Mouse (Mus musculus) CH12.LX (cell line): Measurements from ENCODE around the gene Ahrr. TPM values are rescaled to one million over a fixed set of nuclear protein-coding genes. Genes with fewer than 3 reads are reported as not detected.

Experiments
- DNase-seq: peaks from one replicate; pipeline ENCODE4 v3.0.0-alpha.2; 2013; ENCODE audit errors: extremely low read depth
- H3K27ac ChIP-seq: 2 replicates; pipeline ENCODE4 v1.5.1; 2012; ENCODE audit warnings: low read depth, mild to moderate bottlenecking, control low read depth, moderate library complexity; ENCODE audit not compliant: insufficient read depth
- H3K27me3 ChIP-seq: replicated peaks from 2 replicates; pipeline ENCODE3; 2012; ENCODE audit warnings: inconsistent platforms
- H3K36me3 ChIP-seq, 2 experiments: replicated peaks in 1 of 2; 2 replicates each; pipeline versions ENCODE3 to v1.6.1; 2012; ENCODE audit warnings: inconsistent platforms in 1 of 2, low read length in 1 of 2, mild to moderate bottlenecking in 1 of 2, mixed read lengths in 1 of 2, moderate library complexity in 1 of 2; ENCODE audit not compliant: control insufficient read depth in 1 of 2, insufficient read depth in 1 of 2
- H3K4me1 ChIP-seq, 2 experiments: 2 replicates each; pipeline ENCODE4 v1.6.1; 2012; ENCODE audit warnings: inconsistent platforms in 1 of 2, moderate library complexity in 1 of 2; ENCODE audit not compliant: insufficient read depth in 2 of 2, control insufficient read depth in 1 of 2
- H3K4me2 ChIP-seq: 2 replicates; pipeline ENCODE4 v1.6.1; 2012; ENCODE audit warnings: low read depth, mild to moderate bottlenecking, control low read depth; ENCODE audit not compliant: poor library complexity, insufficient read depth, severe bottlenecking
- H3K4me3 ChIP-seq, 3 experiments: fragments of 150-350 bp in 1 of 3; sonication (generic) in 1 of 3; replicated peaks in 1 of 3; 2 replicates each; pipeline versions ENCODE3 to v1.5.1; 2011 to 2012; ENCODE audit warnings: low read depth in 2 of 3, low read length in 2 of 3, mild to moderate bottlenecking in 2 of 3, moderate library complexity in 2 of 3, control low read depth in 1 of 3, improper control_type of control experiment in 1 of 3, inconsistent platforms in 1 of 3, mixed read lengths in 1 of 3; ENCODE audit not compliant: poor library complexity in 1 of 3
- H3K79me2 ChIP-seq: replicated peaks from 2 replicates; pipeline ENCODE4 v1.6.1; 2012; ENCODE audit warnings: mild to moderate bottlenecking, moderate library complexity; ENCODE audit not compliant: control insufficient read depth, poor library complexity, insufficient read depth, severe bottlenecking; ENCODE audit errors: extremely low read depth
- H3K9ac ChIP-seq: 2 replicates; pipeline ENCODE4 v1.6.1; 2012; ENCODE audit warnings: low read depth, mild to moderate bottlenecking, control low read depth, moderate library complexity; ENCODE audit not compliant: insufficient read depth
- H3K9me3 ChIP-seq: replicated peaks from 2 replicates; pipeline ENCODE3; 2012; ENCODE audit warnings: low read length, inconsistent platforms, mixed read lengths
- CTCF ChIP-seq, 2 experiments: IDR thresholded peaks in 1 of 2; conservative IDR thresholded peaks in 1 of 2; 2 replicates each; pipeline ENCODE4 v1.5.1; 2011 to 2012; ENCODE audit warnings: low read depth in 2 of 2, low read length in 2 of 2, improper control_type of control experiment in 1 of 2, inconsistent platforms in 1 of 2, mild to moderate bottlenecking in 1 of 2, moderate library complexity in 1 of 2
- ELF1 ChIP-seq: IDR thresholded peaks from 2 replicates; pipeline ENCODE4 v1.6.1; 2014; ENCODE audit warnings: low read depth, mild to moderate bottlenecking, inconsistent platforms, low read length, improper control_type of control experiment
- ETS1 ChIP-seq: conservative IDR thresholded peaks from 2 replicates; pipeline ENCODE4 v1.6.1; 2012; ENCODE audit warnings: low read depth, mild to moderate bottlenecking, inconsistent platforms, low read length, improper control_type of control experiment, moderate library complexity
- HCFC1 ChIP-seq: IDR thresholded peaks from 2 replicates; pipeline ENCODE4 v1.6.1; 2012; ENCODE audit warnings: low read depth, mild to moderate bottlenecking, inconsistent platforms, low read length, improper control_type of control experiment
- IRF4 ChIP-seq: IDR thresholded peaks from 2 replicates; pipeline ENCODE4 v1.6.1; 2014; ENCODE audit warnings: low read depth, mild to moderate bottlenecking, inconsistent platforms, low read length, improper control_type of control experiment
- KAT2A ChIP-seq: IDR thresholded peaks from 2 replicates; pipeline ENCODE4 v1.6.1; 2012; ENCODE audit warnings: low read length, improper control_type of control experiment, inconsistent platforms; ENCODE audit not compliant: insufficient replicate concordance
- MAFK ChIP-seq: IDR thresholded peaks from 2 replicates; pipeline ENCODE4 v1.6.1; 2011; ENCODE audit warnings: low read length, improper control_type of control experiment; ENCODE audit not compliant: insufficient replicate concordance
- MAX ChIP-seq: IDR thresholded peaks from 2 replicates; pipeline ENCODE4 v1.6.1; 2011; ENCODE audit warnings: low read length, improper control_type of control experiment
- MAZ ChIP-seq: IDR thresholded peaks from 2 replicates; pipeline ENCODE4 v1.6.1; 2012; ENCODE audit warnings: low read depth, mild to moderate bottlenecking, inconsistent platforms, low read length, improper control_type of control experiment, moderate library complexity
- MEF2A ChIP-seq: IDR thresholded peaks from 2 replicates; pipeline ENCODE4 v1.6.1; 2014; ENCODE audit warnings: low read depth, mild to moderate bottlenecking, inconsistent platforms, low read length, improper control_type of control experiment, borderline replicate concordance
- MXI1 ChIP-seq: IDR thresholded peaks from 2 replicates; pipeline ENCODE4 v1.6.1; 2011; ENCODE audit warnings: mild to moderate bottlenecking, low read depth, low read length, improper control_type of control experiment
- NELFE ChIP-seq: IDR thresholded peaks from 2 replicates; pipeline ENCODE4 v1.6.1; 2011; ENCODE audit warnings: low read depth, low read length, improper control_type of control experiment
- POLR2A ChIP-seq: IDR thresholded peaks from 2 replicates; pipeline ENCODE4 v1.6.1; 2011; ENCODE audit warnings: low read depth, mild to moderate bottlenecking, improper control_type of control experiment, low read length
- POLR2AphosphoS2 ChIP-seq: IDR thresholded peaks from 2 replicates; pipeline ENCODE4 v1.6.1; 2011; ENCODE audit warnings: low read depth, low read length, improper control_type of control experiment
- RAD21 ChIP-seq: IDR thresholded peaks from 2 replicates; pipeline ENCODE4 v1.6.1; 2011; ENCODE audit warnings: low read depth, mild to moderate bottlenecking, low read length, improper control_type of control experiment, moderate library complexity
- RCOR1 ChIP-seq: conservative IDR thresholded peaks from 2 replicates; pipeline ENCODE4 v1.6.1; 2012; ENCODE audit warnings: low read depth, mild to moderate bottlenecking, inconsistent platforms, low read length, improper control_type of control experiment
- TCF12 ChIP-seq: IDR thresholded peaks from 2 replicates; pipeline ENCODE4 v1.6.1; 2014; ENCODE audit warnings: low read depth, mild to moderate bottlenecking, inconsistent platforms, low read length, improper control_type of control experiment
- UBTF ChIP-seq: IDR thresholded peaks from 2 replicates; pipeline ENCODE4 v1.6.1; 2012; ENCODE audit warnings: low read depth, mild to moderate bottlenecking, inconsistent platforms, low read length, improper control_type of control experiment, moderate library complexity
- USF1 ChIP-seq: IDR thresholded peaks from 2 replicates; pipeline ENCODE4 v1.6.1; 2014; ENCODE audit warnings: low read depth, mild to moderate bottlenecking, inconsistent platforms, low read length, improper control_type of control experiment
- ZMIZ1 ChIP-seq: IDR thresholded peaks from 2 replicates; pipeline ENCODE4 v1.6.1; 2012; ENCODE audit warnings: low read depth, mild to moderate bottlenecking, inconsistent platforms, low read length, improper control_type of control experiment
- dilution Hi-C: fragments of 300-500 bp; cut with MboI; formaldehyde crosslinking; loops from 2 replicates; pipeline ENCODE4 v1.14.3; 2020; ENCODE audit warnings: low sequenced_read_pairs; ENCODE audit not compliant: extremely low pct_unique_long_range_greater_than_20kb, extremely low pct_ligation_motif_present
- in situ Hi-C: fragments of 300-500 bp; cut with MboI; formaldehyde crosslinking; loops from 3 replicates; pipeline ENCODE4 v1.14.3; 2019; ENCODE audit warnings: low sequenced_read_pairs, low pct_ligation_motif_present, low pct_unique_long_range_greater_than_20kb, mixed read lengths
- polyA plus RNA-seq: library from polyadenylated mRNA; unstranded; fragments of >175 nt; gene quantifications from 2 replicates; pipeline ENCODE4 v1.2.1, GENCODE M21; 2012; ENCODE audit warnings: low read depth; ENCODE audit not compliant: insufficient read length
- total RNA-seq, 2 experiments: library from RNA; depleted of rRNA; stranded (reverse); fragments of 300-350 nt in 1 of 2; fragments of >200 nt in 1 of 2; gene quantifications; 2 replicates each; pipeline ENCODE4 v1.2.3; 2012 to 2014

Gene Ahrr
- total and polyA plus RNA-seq, 3 experiments = 0.90 to 1.0 (median 1.0) TPM

DNA sequence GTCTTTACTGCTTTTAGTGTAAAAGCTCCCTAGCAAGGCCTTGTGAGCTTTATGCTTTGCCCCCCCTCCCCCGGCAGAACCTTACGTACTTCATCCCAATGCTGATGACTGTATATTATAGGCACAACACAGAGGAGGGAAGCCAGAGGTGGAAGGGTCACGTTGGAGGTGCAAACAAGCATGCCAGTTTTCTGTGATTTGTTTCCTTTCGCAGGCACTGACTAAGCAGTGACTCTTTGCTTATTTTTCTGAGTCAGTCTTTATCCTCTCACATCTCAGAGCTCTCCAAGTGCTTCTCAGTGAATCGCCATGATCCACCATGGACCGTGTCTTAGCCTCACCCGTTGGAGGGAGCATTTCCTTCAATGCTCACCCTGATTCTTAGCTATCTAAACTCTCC lies 4.2 kb upstream of the Ahrr start:
- TF ChIP-seq IRF4 (no peak), POLR2AphosphoS2 (no peak), ELF1 (no peak), MXI1 (no peak), USF1 (no peak), POLR2A (no peak), TCF12 (no peak), ZMIZ1 (no peak), MAZ (no peak), MEF2A (no peak), RAD21 (no peak), RCOR1 (no peak), KAT2A (no peak)
- H3K36me3 ChIP-seq = peaks cover 0 to 2% of the 10 kb centered on the region in 2 experiments
- no peaks in the 10 kb centered on the region for H3K79me2 ChIP-seq
- H3K4me3 ChIP-seq = no peak overlapping the region
- peaks cover 0 to 3% of the 10 kb centered on the region in 2 experiments; a peak in 1 of 4 replicates for H3K4me1 ChIP-seq
- no peaks in the 10 kb centered on the region for H3K9me3 ChIP-seq
- dilution Hi-C loops (no loop called here), in situ Hi-C loops (loop anchor here (10.0 kb wide), 1 partner anchor 202 kb away; no protein-coding TSS in a partner anchor)
- H3K27me3 ChIP-seq = no peaks in the 10 kb centered on the region
- H3K9ac ChIP-seq = no peak overlapping the region
- DNase-seq = no peak
- no peak overlapping the region for H3K4me2 ChIP-seq
- H3K27ac ChIP-seq = no peak overlapping the region

DNA sequence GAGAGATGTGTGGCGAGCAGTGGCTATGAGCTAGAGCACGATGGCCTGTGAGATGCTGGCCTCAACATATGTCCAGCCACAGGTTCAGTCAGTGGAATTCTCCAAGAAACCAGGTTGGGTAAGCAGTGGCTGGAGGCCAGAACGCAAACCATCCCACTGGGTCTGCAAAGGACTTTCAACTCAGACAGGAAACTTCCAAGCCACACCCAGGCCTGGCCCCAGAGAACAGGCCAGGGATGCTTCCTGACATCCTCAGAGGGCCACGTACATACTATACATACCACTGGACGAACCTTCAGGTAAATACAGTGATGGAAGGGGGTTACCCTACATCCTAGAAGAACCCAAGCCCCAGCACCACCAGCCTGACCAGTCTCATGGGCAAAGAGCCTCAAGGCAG lies 2.5 kb downstream of the Ahrr start:
- no peaks in the 10 kb centered on the region for H3K36me3 ChIP-seq
- no peak overlapping the region for H3K9ac ChIP-seq
- H3K4me2 ChIP-seq = no peak overlapping the region
- in situ Hi-C loops = loop anchor here (10.0 kb wide), 1 partner anchor 195 kb away; no protein-coding TSS in a partner anchor
- no peak overlapping the region for H3K4me3 ChIP-seq
- dilution Hi-C loops = no loop called here
- H3K27me3 ChIP-seq = no peaks in the 10 kb centered on the region
- DNase-seq = no peak
- H3K27ac ChIP-seq = no peak overlapping the region
- H3K9me3 ChIP-seq = no peaks in the 10 kb centered on the region
- TF ChIP-seq ELF1 = no peak
- TF ChIP-seq MAX = no peak
- TF ChIP-seq RAD21 = no peak
- no peak for TF ChIP-seq UBTF
- TF ChIP-seq ETS1 = no peak
- no peak for TF ChIP-seq RCOR1
- TF ChIP-seq MXI1 = no peak
- no peak for TF ChIP-seq NELFE
- no peak for TF ChIP-seq HCFC1
- no peak for TF ChIP-seq CTCF (conservative IDR thresholded peaks at IDR 0.05 in 1 of 2, IDR thresholded peaks at IDR 0.05 in 1 of 2; ENCODE audit: low read depth in 2 of 2, low read length in 2 of 2)
- TF ChIP-seq MEF2A = no peak
- no peak for TF ChIP-seq MAFK
- no peaks in the 10 kb centered on the region for H3K79me2 ChIP-seq
- peaks cover 0 to 2% of the 10 kb centered on the region in 2 experiments; a peak in 1 of 4 replicates for H3K4me1 ChIP-seq
